In the genomic region with DNA sequence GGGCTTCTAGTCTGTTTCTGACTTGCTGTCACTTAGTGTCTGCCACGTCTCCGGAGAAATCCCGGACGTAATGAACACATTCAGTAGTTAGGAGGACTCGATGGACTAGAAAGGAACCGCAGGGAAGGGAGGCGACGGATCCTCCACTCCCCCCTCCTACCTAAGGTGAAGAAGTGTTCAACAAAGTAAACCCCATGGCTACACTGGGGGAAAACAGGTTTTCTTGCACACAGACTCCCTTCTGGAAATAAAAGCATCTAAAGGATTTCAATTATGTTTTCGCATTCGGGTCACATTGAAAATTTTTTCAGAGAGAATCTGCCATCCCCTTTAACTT, we compare ENCODE assay signal across 8 mouse cellular contexts. TPM values are rescaled to one million over a fixed set of nuclear protein-coding genes. Genes with fewer than 3 reads are reported as not detected.
DNase-seq lines count a peak whose midpoint lies in the region; ATAC-seq and TF ChIP-seq lines count a peak whose summit lies in the region.

No protein-coding gene starts in this region.

- no peak for TF ChIP-seq CTCF in kidney, adult 2 months (conservative IDR thresholded peaks at IDR 0.05; ENCODE audit: insufficient read depth, insufficient read length, low read depth, low read length)
- no peak for TF ChIP-seq CTCF in midbrain, postnatal 0 days (IDR thresholded peaks at IDR 0.05)

- no peaks in the 10 kb centered on the region for H3K9me3 ChIP-seq in midbrain, postnatal 0 days (ENCODE audit: low read length)

- peak overlapping the region; percentile 32; the same call in 1 of the 2 replicates for H3K27ac ChIP-seq in kidney, adult 2 months (ENCODE audit: insufficient read depth, low read depth, low read length)
- H3K27ac ChIP-seq in midbrain, postnatal 0 days (ENCODE audit: low read depth, low read length), result peak overlapping the region; percentile 81

- peak overlapping the region; percentile 72 for H3K4me2 ChIP-seq in midbrain, postnatal 0 days (ENCODE audit: low read depth, low read length, poor library complexity, severe bottlenecking)

- TF ChIP-seq POLR2A in kidney, adult 2 months (IDR thresholded peaks at IDR 0.05; ENCODE audit: low read depth, low read length), result no peak

- H3K4me3 ChIP-seq in kidney, adult 2 months (ENCODE audit: insufficient read depth, low read depth, low read length), result peak overlapping the region; percentile 61
- peak overlapping the region; percentile 60 for H3K4me3 ChIP-seq in midbrain, postnatal 0 days (ENCODE audit: low read depth, low read length)

- no peaks in the 10 kb centered on the region for H3K27me3 ChIP-seq in kidney, adult 2 months (replicated peaks; ENCODE audit: control insufficient read depth, insufficient read depth, low read length)
- H3K27me3 ChIP-seq in midbrain, postnatal 0 days (ENCODE audit: insufficient read depth, low read length), result no peaks in the 10 kb centered on the region

- H3K9ac ChIP-seq in midbrain, postnatal 0 days (replicated peaks; ENCODE audit: low read length, poor library complexity, severe bottlenecking), result peak overlapping the region; percentile 89

- no peaks in the 10 kb centered on the region for H3K4me1 ChIP-seq in kidney, adult 2 months (ENCODE audit: control insufficient read depth, insufficient read depth, low read length)
- H3K4me1 ChIP-seq in midbrain, postnatal 0 days (ENCODE audit: insufficient read depth, low read length), result peaks cover 4% of the 10 kb centered on the region; the same call in 1 of the 2 replicates

- 8% methylated on average over 10 of the region's 10 CpGs for WGBS in kidney, adult 2 months
- 8% methylated on average over 10 of the region's 10 CpGs for WGBS in midbrain, postnatal 0 days

- no peak for DNase-seq in kidney, adult 2 months
- no peak for DNase-seq in kidney, adult 8-10 months
- DNase-seq in midbrain, postnatal 0 days (ENCODE audit: low spot score), result no peak
- no peak for DNase-seq in urinary bladder, adult 18-20 months (ENCODE audit: low spot score in 2 of 2)
- no peak for DNase-seq in right cerebral cortex, postnatal 4 days
- DNase-seq in thymus, postnatal 36 days, result no peak

- ATAC-seq in common myeloid progenitor, adult 5-6 weeks (replicated peaks; ENCODE audit: low read depth, poor library complexity, severe bottlenecking), result peak; percentile 6; the same call in 1 of the 2 replicates
- peak; percentile 44 for ATAC-seq in inflammation-experienced regulatory T-cells, adult 6 months
- peak; percentile 35; the same call in 1 of the 2 replicates for ATAC-seq in midbrain, postnatal 0 days (ENCODE audit: low FRiP score)

- no peaks in the 10 kb centered on the region for H3K36me3 ChIP-seq in kidney, adult 2 months (ENCODE audit: control insufficient read depth, insufficient read depth, low read length)
- H3K36me3 ChIP-seq in midbrain, postnatal 0 days (ENCODE audit: insufficient read depth, low read length), result peaks cover 8% of the 10 kb centered on the region; the same call in 1 of the 2 replicates

RNA-seq across cellular contexts. Expression of a gene that starts 0.3 kb away (rescaled TPM):
- polyA plus RNA-seq in kidney, adult 2 months (2012; rRNA removed), result 82.4 and 87.7 TPM in 2 replicates
- 98.8 and 113 TPM in 2 replicates for total RNA-seq in common myeloid progenitor, adult 5-6 weeks (2017)
- 10 to 100 TPM; 60.5 to 76.9 (median 66.8) TPM for polyA plus RNA-seq in inflammation-experienced regulatory T-cells, adult 6 months (2017; shearing (Covaris generic))
- 56.5 and 59.3 TPM in 2 replicates for total RNA-seq in midbrain, postnatal 0 days (2014; rRNA removed)
- polyA plus RNA-seq in midbrain, postnatal 0 days (2015; fragmentation: Nextera tagmentation; extraction: Ambion mirVana), result 57.6 and 62.2 TPM in 2 replicates

RNA-seq across cellular contexts. Expression of a gene that starts 33.1 kb away (rescaled TPM):
- polyA plus RNA-seq in kidney, adult 2 months (2012; rRNA removed), result not detected in 2 replicates
- not detected in 2 replicates for total RNA-seq in common myeloid progenitor, adult 5-6 weeks (2017)
- polyA plus RNA-seq in inflammation-experienced regulatory T-cells, adult 6 months (2017; shearing (Covaris generic)), result not detected
- total RNA-seq in midbrain, postnatal 0 days (2014; rRNA removed), result 2.5 and 3.7 TPM in 2 replicates
- polyA plus RNA-seq in midbrain, postnatal 0 days (2015; fragmentation: Nextera tagmentation; extraction: Ambion mirVana), result 0.74 and 0.86 TPM in 2 replicates
